Mouse (Mus musculus) frontal cortex, adult (tissue): ENCODE data around the gene Fgr.
"Not testable (repeated sequence)": the region's sequence is repeated elsewhere in the genome, so short reads cannot be mapped to it uniquely, and the experiment has no call there.

ENCODE experiments used
- ATAC-seq: cut with Nextera tagmentation; 2 replicates; pipeline ENCODE4 v1.9.2; 2017; ENCODE audit warnings: mild to moderate bottlenecking, moderate library complexity, mixed read lengths; ENCODE audit not compliant: low TSS enrichment

The Fgr gene

GRCm38 (mm10) chr4:132973814-132974398 lies at the start of gene Fgr:
TSS of gene Fgr (plus strand) at chr4:132974095.
- ATAC-seq, result no peak

- ATAC-seq, result not testable (repeated sequence)
Observed at GRCm38 (mm10) chr4:132926520-132926919, 47.4 kb upstream of the Fgr start.

- ATAC-seq, result no peak
Observed at GRCm38 (mm10) chr4:132930784-132931183, 43.1 kb upstream of the Fgr start.

GRCm38 (mm10) chr4:132932752-132933404 lies 41.0 kb upstream of the Fgr start:
- peak; percentile 85 for ATAC-seq

- ATAC-seq, result no peak
Observed at GRCm38 (mm10) chr4:132934639-132935038, 39.3 kb upstream of the Fgr start.

GRCm38 (mm10) chr4:132938181-132938941 lies 35.5 kb upstream of the Fgr start:
- ATAC-seq, result peak; percentile 84

GRCm38 (mm10) chr4:132939421-132940127 lies 34.3 kb upstream of the Fgr start:
- no peak for ATAC-seq

GRCm38 (mm10) chr4:132941012-132941729 lies 32.7 kb upstream of the Fgr start:
- ATAC-seq, result no peak

GRCm38 (mm10) chr4:132943088-132943487 lies 30.8 kb upstream of the Fgr start:
- ATAC-seq, result no peak

- ATAC-seq, result no peak
Observed at GRCm38 (mm10) chr4:132944106-132944505, 29.8 kb upstream of the Fgr start.

GRCm38 (mm10) chr4:132944776-132945175 lies 29.1 kb upstream of the Fgr start:
- no peak for ATAC-seq

GRCm38 (mm10) chr4:132945261-132946046 lies 28.4 kb upstream of the Fgr start:
- peak; percentile 66 for ATAC-seq

- peak; percentile 42; the same call in 1 of the 2 replicates for ATAC-seq
Observed at GRCm38 (mm10) chr4:132946047-132947001, 27.6 kb upstream of the Fgr start.

GRCm38 (mm10) chr4:132949882-132950532 lies 23.9 kb upstream of the Fgr start:
- no peak for ATAC-seq

GRCm38 (mm10) chr4:132950999-132951398 lies 22.9 kb upstream of the Fgr start:
- no peak for ATAC-seq

GRCm38 (mm10) chr4:132954530-132955394 lies 19.1 kb upstream of the Fgr start:
- ATAC-seq, result no peak

- no peak for ATAC-seq
Observed at GRCm38 (mm10) chr4:132955395-132955791, 18.5 kb upstream of the Fgr start.
